Mouse (Mus musculus): ENCODE results near the gene Aldh1l2. TPM values are rescaled to one million over a fixed set of nuclear protein-coding genes. Genes with fewer than 3 reads are reported as not detected.
A peak's percentile ranks its signal among the peaks of the same experiment; 100 is the strongest.

Gene Aldh1l2
- polyA plus RNA-seq (2016; fragmentation: Nextera tagmentation; extraction: Ambion mirVana): 2.8 and 3.0 TPM in 2 replicates

GRCm38 (mm10) chr10:83533910-83534283 lies at the start of gene Aldh1l2:
Gene Aldh1l2, minus strand, starts transcription at chr10:83534140.
- H3K4me1 ChIP-seq: 0 out of 2 replicates have a peak, but pooled peaks cover 4% of the 10 kb centered on the region
- peak within 1 kb of the TSS; percentile 98 for H3K4me2 ChIP-seq (replicated peaks)
- peak; percentile 95 for ATAC-seq (ENCODE audit: insufficient number of reproducible peaks, insufficient read depth, low FRiP score, low TSS enrichment)
- under 1% methylated on average over 21 of the region's 21 CpGs for WGBS
- peak within 1 kb of the TSS; percentile 66 for H3K9ac ChIP-seq
- no peaks in the 10 kb centered on the region for H3K36me3 ChIP-seq
- H3K27ac ChIP-seq: no peak within 1 kb of the TSS
- H3K4me3 ChIP-seq: peak within 1 kb of the TSS; percentile 54
- H3K9me3 ChIP-seq: no peaks in the 10 kb centered on the region
- H3K27me3 ChIP-seq: 0 out of 2 replicates have a peak, but pooled peaks cover 8% of the 10 kb centered on the region

- Histone ChIP-seq H3K36me3 (peaks cover 77% of the 10 kb centered on the region), H3K4me1 (no peaks in the 10 kb centered on the region), H3K27ac (no peak overlapping the region), H3K9me3 (no peaks in the 10 kb centered on the region), H3K4me2 (replicated peaks) (no peak overlapping the region), H3K9ac (no peak overlapping the region), H3K4me3 (no peak overlapping the region), H3K27me3 (no peaks in the 10 kb centered on the region)
- ATAC-seq (ENCODE audit: insufficient number of reproducible peaks, insufficient read depth, low FRiP score, low TSS enrichment): no peak
- 96% methylated on average over 7 of the region's 7 CpGs for WGBS
Observed at GRCm38 (mm10) chr10:83565449-83566441, 31.8 kb upstream of the Aldh1l2 start.

GRCm38 (mm10) chr10:83563005-83563404 lies 29.1 kb upstream of the Aldh1l2 start:
- H3K27ac ChIP-seq: no peak overlapping the region
- H3K4me3 ChIP-seq: no peak overlapping the region
- no peak overlapping the region for H3K9ac ChIP-seq
- H3K9me3 ChIP-seq: no peaks in the 10 kb centered on the region
- H3K27me3 ChIP-seq: no peaks in the 10 kb centered on the region
- no peaks in the 10 kb centered on the region for H3K4me1 ChIP-seq
- ATAC-seq (ENCODE audit: insufficient number of reproducible peaks, insufficient read depth, low FRiP score, low TSS enrichment): no peak
- peaks cover 77% of the 10 kb centered on the region for H3K36me3 ChIP-seq
- no peak overlapping the region for H3K4me2 ChIP-seq (replicated peaks)

GRCm38 (mm10) chr10:83545341-83545740 lies 11.4 kb upstream of the Aldh1l2 start:
- no peak overlapping the region for H3K4me3 ChIP-seq

GRCm38 (mm10) chr10:83544103-83544479 lies 10.2 kb upstream of the Aldh1l2 start:
- Histone ChIP-seq H3K36me3 (peaks cover 10% of the 10 kb centered on the region; the same call in 1 of the 2 replicates), H3K4me1 (peaks cover 9% of the 10 kb centered on the region), H3K9ac (peak overlapping the region; percentile 81), H3K4me3 (peak overlapping the region; percentile 77), H3K27me3 (no peaks in the 10 kb centered on the region), H3K9me3 (no peaks in the 10 kb centered on the region), H3K27ac (peak overlapping the region; percentile 81), H3K4me2 (replicated peaks) (peak overlapping the region; percentile 64)
- ATAC-seq (ENCODE audit: insufficient number of reproducible peaks, insufficient read depth, low FRiP score, low TSS enrichment): peak; percentile 93
- under 1% methylated on average over 41 of the region's 41 CpGs for WGBS

More at GRCm38 (mm10) chr10:83545341-83545740, 11.4 kb upstream of the Aldh1l2 start:
- Histone ChIP-seq H3K36me3 (peaks cover 19% of the 10 kb centered on the region), H3K27me3 (no peaks in the 10 kb centered on the region), H3K27ac (no peak overlapping the region), H3K9me3 (no peaks in the 10 kb centered on the region), H3K4me1 (peaks cover 9% of the 10 kb centered on the region), H3K4me2 (replicated peaks) (peak overlapping the region; percentile 64), H3K9ac (no peak overlapping the region)
- 68% methylated on average over 3 of the region's 3 CpGs for WGBS
- no peak for ATAC-seq (ENCODE audit: insufficient number of reproducible peaks, insufficient read depth, low FRiP score, low TSS enrichment)

- no peaks in the 10 kb centered on the region for H3K27me3 ChIP-seq
- H3K4me2 ChIP-seq (replicated peaks): peak within 1 kb of the TSS; percentile 64
- H3K4me3 ChIP-seq: peak within 1 kb of the TSS; percentile 77
- no peaks in the 10 kb centered on the region for H3K9me3 ChIP-seq
- peaks cover 10% of the 10 kb centered on the region; the same call in 1 of the 2 replicates for H3K36me3 ChIP-seq
- H3K4me1 ChIP-seq: peaks cover 9% of the 10 kb centered on the region
- H3K27ac ChIP-seq: peak within 1 kb of the TSS; percentile 81
- peak within 1 kb of the TSS; percentile 81 for H3K9ac ChIP-seq
- peak; percentile 96 for ATAC-seq (ENCODE audit: insufficient number of reproducible peaks, insufficient read depth, low FRiP score, low TSS enrichment)
- WGBS: 2% methylated on average over 48 of the region's 49 CpGs
Observed at GRCm38 (mm10) chr10:83543439-83544102, 9.6 kb upstream of the Aldh1l2 start, which contains the start of gene Washc4. Gene Washc4, plus strand, starts transcription at chr10:83543752.

GRCm38 (mm10) chr10:83542241-83542640 lies 8.3 kb upstream of the Aldh1l2 start:
- WGBS: 80% methylated on average over 7 of the region's 7 CpGs
- no peaks in the 10 kb centered on the region for H3K36me3 ChIP-seq
- no peak for ATAC-seq (ENCODE audit: insufficient number of reproducible peaks, insufficient read depth, low FRiP score, low TSS enrichment)
- H3K27me3 ChIP-seq: 0 out of 2 replicates have a peak, but pooled peaks cover under 1% of the 10 kb centered on the region
- H3K27ac ChIP-seq: no peak overlapping the region
- no peak overlapping the region for H3K9ac ChIP-seq
- H3K4me2 ChIP-seq (replicated peaks): no peak overlapping the region
- peaks cover 9% of the 10 kb centered on the region for H3K4me1 ChIP-seq
- H3K4me3 ChIP-seq: no peak overlapping the region
- no peaks in the 10 kb centered on the region for H3K9me3 ChIP-seq

GRCm38 (mm10) chr10:83540092-83540491 lies 6.2 kb upstream of the Aldh1l2 start:
- Histone ChIP-seq H3K9ac (no peak overlapping the region), H3K9me3 (no peaks in the 10 kb centered on the region), H3K4me2 (replicated peaks) (no peak overlapping the region), H3K4me1 (peaks cover 4% of the 10 kb centered on the region), H3K4me3 (no peak overlapping the region), H3K27me3 (0 out of 2 replicates have a peak, but pooled peaks cover 6% of the 10 kb centered on the region), H3K36me3 (no peaks in the 10 kb centered on the region), H3K27ac (no peak overlapping the region)
- 49% methylated on average over 3 of the region's 3 CpGs for WGBS
- no peak for ATAC-seq (ENCODE audit: insufficient number of reproducible peaks, insufficient read depth, low FRiP score, low TSS enrichment)

GRCm38 (mm10) chr10:83539311-83539980 lies 5.5 kb upstream of the Aldh1l2 start:
- Histone ChIP-seq H3K4me3 (no peak overlapping the region), H3K27me3 (0 out of 2 replicates have a peak, but pooled peaks cover 6% of the 10 kb centered on the region), H3K9me3 (no peaks in the 10 kb centered on the region), H3K27ac (no peak overlapping the region), H3K4me1 (no peaks in the 10 kb centered on the region), H3K4me2 (replicated peaks) (no peak overlapping the region), H3K36me3 (no peaks in the 10 kb centered on the region), H3K9ac (no peak overlapping the region)
- no peak for ATAC-seq (ENCODE audit: insufficient number of reproducible peaks, insufficient read depth, low FRiP score, low TSS enrichment)
- 73% methylated on average over 6 of the region's 6 CpGs for whole genome bisulfite sequencing

- H3K4me2 ChIP-seq (replicated peaks): no peak overlapping the region
- H3K36me3 ChIP-seq: no peaks in the 10 kb centered on the region
- H3K4me1 ChIP-seq: 0 out of 2 replicates have a peak, but pooled peaks cover 4% of the 10 kb centered on the region
- no peak overlapping the region for H3K9ac ChIP-seq
- no peak overlapping the region for H3K4me3 ChIP-seq
- no peaks in the 10 kb centered on the region for H3K9me3 ChIP-seq
- no peak for ATAC-seq (ENCODE audit: insufficient number of reproducible peaks, insufficient read depth, low FRiP score, low TSS enrichment)
- WGBS: 2% methylated on average over 1 of the region's 1 CpGs
- H3K27me3 ChIP-seq: 0 out of 2 replicates have a peak, but pooled peaks cover 8% of the 10 kb centered on the region
- H3K27ac ChIP-seq: no peak overlapping the region
Observed at GRCm38 (mm10) chr10:83536436-83536835, 2.5 kb upstream of the Aldh1l2 start.

Measured in embryonic facial prominence, embryonic 12.5 days (tissue).